Mouse (Mus musculus) brown adipose tissue, adult 24 weeks (tissue): ENCODE data around the gene Rab6b. TPM values are rescaled to one million over a fixed set of nuclear protein-coding genes. Genes with fewer than 3 reads are reported as not detected.
"Not testable (repeated sequence)": the region's sequence is repeated elsewhere in the genome, so short reads cannot be mapped to it uniquely, and the experiment has no call there.

Experiments used
- H3K27ac ChIP-seq: fragments of 200-500 bp; replicated peaks from 2 replicates; pipeline ENCODE4 v1.5.1; 2012; ENCODE audit warnings: low read depth, mild to moderate bottlenecking, low read length
- H3K4me1 ChIP-seq: fragments of 200-500 bp; 2 replicates; pipeline ENCODE4 v1.6.1; 2012; ENCODE audit warnings: low read length, mixed read lengths; ENCODE audit not compliant: control insufficient read depth, insufficient read depth, insufficient read length
- H3K4me3 ChIP-seq: fragments of 200-500 bp; 2 replicates; pipeline ENCODE4 v1.5.1; 2012; ENCODE audit warnings: low read depth, mild to moderate bottlenecking, low read length, moderate library complexity; ENCODE audit not compliant: insufficient read depth
- polyA plus RNA-seq: library from polyadenylated mRNA; stranded (reverse); fragments of >200 nt; gene quantifications from 2 replicates; pipeline ENCODE4 v1.2.4, GENCODE M21; 2012; ENCODE audit not compliant: missing spikeins, insufficient read depth, insufficient read length

The Rab6b gene
- polyA plus RNA-seq, 1 experiment = 33.8 TPM

DNA sequence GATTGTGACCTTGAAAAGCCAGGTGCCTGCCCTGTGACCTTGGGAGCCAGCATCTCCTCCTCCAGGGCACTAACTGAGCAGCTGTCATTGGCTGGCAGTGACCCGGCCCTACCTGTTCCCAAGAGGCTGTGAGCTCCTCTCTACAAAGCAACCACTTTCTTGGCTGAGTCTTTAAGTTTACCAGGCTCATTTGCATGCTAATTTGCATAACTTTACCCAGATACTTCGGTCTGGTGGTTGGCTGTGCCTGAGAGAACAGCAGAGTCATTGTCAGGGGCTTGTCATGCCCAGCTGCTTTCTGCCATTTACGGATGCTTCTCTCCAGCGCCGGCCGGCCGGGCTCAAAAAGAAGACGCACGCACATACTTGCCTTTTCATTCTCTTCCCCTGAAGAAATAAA lies 35.1 kb downstream of the Rab6b start:
- Histone ChIP-seq H3K27ac (no peak overlapping the region), H3K4me3 (no peak overlapping the region), H3K4me1 (no peaks in the 10 kb centered on the region)

DNA sequence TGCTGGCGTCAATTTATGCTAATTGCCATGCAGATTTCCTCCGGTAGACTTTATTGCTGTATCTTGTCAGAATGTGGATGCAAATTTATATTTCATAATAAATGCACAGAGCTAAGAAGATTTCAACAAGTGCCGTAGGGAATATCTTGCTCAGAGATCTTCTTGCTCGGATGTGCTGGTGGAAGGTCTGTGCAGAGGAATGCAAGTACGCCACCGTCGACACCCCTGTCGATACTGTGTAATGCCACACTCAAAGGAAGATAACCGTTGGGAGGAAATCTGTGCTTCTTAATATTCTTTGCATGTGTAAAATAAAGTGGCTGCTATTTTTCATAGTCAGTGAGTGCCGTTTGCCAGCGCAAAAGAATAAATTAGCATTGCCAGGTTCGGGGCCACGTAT lies 35.5 kb downstream of the Rab6b start:
- Histone ChIP-seq H3K27ac (no peak overlapping the region), H3K4me3 (no peak overlapping the region), H3K4me1 (no peaks in the 10 kb centered on the region)

DNA sequence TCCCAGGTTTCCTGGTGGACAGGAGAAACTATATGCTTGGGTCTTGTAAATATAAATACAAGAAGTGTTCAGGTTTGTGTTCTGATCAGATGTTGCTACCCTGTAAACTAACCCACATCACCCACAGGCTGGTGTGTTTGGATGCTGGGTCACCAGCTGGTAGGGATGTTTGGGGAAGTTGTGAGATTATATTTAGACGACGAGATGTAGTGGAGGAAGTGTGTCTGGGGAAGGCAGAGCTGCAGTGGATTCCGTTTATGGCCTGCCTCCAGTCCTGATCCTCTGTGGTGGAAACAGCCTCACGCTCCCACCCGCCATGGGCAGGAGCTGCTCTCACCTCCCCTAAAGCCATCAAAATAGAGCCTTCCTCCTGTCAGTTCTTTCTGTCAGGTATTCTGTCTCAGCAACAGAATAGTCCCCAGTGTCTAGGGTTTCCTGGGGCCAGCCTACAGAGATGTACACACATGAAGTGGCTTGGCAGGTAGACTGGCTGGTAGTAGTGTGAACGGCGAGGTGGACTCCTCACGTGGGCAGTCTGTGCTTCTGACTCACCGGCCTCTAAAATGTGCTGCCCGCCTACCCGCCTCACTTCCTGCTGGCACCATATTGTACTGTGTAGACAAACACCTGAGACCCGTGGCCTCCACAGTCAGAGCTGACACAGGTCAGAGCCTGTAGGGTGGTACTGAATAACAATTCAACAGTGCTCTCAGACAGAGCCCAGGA lies 37.6 kb downstream of the Rab6b start:
- Histone ChIP-seq H3K27ac (no peak overlapping the region), H3K4me3 (no peak overlapping the region), H3K4me1 (no peaks in the 10 kb centered on the region)

DNA sequence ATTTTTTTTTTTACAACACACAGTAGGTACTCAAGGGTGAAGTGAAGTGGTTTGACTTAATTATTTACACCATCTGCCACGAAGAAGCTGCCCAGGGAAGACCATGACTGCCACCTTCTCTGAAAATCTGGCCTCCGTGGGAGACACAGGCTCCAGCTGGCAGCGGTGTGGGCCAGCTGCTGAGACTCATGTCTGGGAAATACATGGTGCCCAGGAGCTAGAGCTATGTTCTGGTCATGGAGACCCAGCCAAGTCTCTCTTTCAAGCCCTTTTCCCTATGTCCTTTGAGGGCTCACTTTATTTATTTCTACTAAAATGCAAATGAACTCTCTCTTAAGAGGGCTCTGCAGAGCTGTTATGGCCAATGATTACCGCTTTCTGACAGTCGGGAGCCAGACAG lies 41.7 kb downstream of the Rab6b start:
- Histone ChIP-seq H3K4me3 (no peak overlapping the region), H3K4me1 (no peaks in the 10 kb centered on the region), H3K27ac (no peak overlapping the region)

DNA sequence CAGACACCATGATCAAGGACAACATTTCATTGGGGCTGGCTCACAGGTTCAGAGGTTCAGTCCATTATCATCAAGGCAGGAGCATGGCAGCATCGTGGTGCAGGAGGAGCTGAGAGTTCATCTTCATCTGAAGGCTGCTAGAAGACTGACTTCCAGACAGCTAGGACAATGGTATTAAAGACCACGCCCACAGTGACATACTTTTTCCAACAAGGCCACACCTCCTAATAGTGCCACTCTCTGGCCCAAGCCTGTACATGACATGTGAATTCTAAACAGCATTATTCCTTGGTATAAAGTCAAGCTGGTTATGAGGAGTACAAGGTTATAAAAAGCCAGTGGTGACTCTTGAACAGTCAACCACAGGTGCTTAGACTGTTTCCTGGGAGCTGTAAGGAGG lies 43.0 kb downstream of the Rab6b start:
- H3K27ac ChIP-seq = no peak overlapping the region
- no peak overlapping the region for H3K4me3 ChIP-seq
- no peaks in the 10 kb centered on the region for H3K4me1 ChIP-seq

DNA sequence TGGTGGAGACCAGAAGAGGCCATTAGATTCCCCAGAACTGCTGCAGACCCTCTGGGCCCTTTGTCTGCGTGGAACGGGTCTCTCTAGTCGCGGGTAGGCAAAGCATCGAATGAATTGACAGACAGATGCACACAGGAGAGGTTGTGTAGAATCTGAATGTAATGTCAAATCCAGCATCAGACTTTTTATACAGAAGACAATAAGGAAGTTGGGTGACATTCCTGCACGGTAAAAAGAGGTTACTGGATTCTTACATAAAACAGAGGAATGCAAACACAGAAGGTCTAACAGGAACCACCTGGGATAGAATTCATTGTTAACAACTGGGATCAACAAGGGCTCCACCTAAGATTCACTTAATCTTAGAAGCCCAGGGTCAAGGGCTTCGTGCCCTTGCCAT lies 43.6 kb downstream of the Rab6b start:
- H3K4me1 ChIP-seq, H3K4me3 ChIP-seq: not testable (repeated sequence)

DNA sequence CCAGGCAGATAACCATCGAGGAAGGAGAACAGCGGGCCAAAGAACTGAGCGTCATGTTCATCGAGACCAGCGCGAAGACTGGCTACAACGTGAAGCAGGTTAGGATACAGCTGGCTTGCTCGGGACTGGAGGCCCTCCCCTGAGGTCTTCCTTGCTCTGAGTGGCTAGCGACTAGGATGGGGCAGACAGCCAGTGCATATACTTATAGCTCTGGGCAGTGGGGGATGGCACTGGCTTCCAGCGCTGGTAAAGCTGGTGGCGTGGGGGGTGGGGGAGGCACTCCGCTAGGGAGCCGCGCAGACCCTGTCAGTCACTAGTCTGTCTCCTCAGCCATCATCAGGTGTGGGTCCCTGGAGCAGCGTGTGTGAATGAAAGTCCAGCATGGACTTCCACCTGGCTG lies 52.2 kb downstream of the Rab6b start:
- Histone ChIP-seq H3K4me1 (no peaks in the 10 kb centered on the region), H3K4me3 (no peak overlapping the region), H3K27ac (no peak overlapping the region)

More for the DNA sequence above, 43.6 kb downstream of the Rab6b start:
- not testable (repeated sequence) for H3K27ac ChIP-seq

DNA sequence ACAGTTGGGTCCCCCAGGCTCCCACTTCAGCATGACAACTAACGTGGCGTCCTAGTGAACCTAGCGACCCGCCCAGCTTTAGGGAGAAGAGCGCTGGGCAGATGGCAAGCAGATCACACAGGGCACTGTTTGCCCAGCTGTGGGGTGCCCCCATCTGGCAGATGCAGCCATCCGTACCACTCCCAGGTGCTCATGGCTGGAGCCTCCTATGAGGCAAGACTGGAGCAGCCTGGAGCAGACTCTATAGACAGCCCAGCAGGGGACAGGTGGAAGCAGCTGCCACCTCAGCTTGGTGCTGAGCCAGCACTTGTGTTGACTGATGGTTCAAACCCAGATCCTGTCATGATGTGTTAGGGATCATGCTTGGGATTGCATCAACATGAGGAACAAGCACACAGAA lies 56.5 kb downstream of the Rab6b start:
- H3K27ac ChIP-seq = no peak overlapping the region
- no peak overlapping the region for H3K4me3 ChIP-seq

DNA sequence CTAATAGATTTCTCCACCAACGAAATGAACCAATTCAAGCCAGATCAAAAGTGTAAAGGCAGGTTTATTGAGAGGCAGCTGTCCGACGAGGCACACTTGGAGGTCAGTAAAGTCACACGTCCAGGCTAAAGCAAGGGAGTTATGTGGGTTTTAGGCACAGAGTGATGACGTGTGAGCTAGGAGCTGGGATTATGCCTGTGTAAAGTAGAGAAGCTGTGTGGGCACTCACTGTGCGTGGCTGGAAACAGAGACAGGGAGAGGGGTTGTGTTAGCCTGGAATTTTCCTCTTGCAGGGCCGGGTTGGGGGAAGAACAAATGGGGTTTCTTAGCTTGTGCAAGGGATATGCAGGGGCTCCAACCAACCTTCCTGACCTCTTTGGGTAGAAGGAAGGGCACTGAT lies 57.2 kb downstream of the Rab6b start:
- H3K4me3 ChIP-seq = no peak overlapping the region
- no peaks in the 10 kb centered on the region for H3K4me1 ChIP-seq
- no peak overlapping the region for H3K27ac ChIP-seq

More for the DNA sequence above, 56.5 kb downstream of the Rab6b start:
- H3K4me1 ChIP-seq = no peaks in the 10 kb centered on the region

DNA sequence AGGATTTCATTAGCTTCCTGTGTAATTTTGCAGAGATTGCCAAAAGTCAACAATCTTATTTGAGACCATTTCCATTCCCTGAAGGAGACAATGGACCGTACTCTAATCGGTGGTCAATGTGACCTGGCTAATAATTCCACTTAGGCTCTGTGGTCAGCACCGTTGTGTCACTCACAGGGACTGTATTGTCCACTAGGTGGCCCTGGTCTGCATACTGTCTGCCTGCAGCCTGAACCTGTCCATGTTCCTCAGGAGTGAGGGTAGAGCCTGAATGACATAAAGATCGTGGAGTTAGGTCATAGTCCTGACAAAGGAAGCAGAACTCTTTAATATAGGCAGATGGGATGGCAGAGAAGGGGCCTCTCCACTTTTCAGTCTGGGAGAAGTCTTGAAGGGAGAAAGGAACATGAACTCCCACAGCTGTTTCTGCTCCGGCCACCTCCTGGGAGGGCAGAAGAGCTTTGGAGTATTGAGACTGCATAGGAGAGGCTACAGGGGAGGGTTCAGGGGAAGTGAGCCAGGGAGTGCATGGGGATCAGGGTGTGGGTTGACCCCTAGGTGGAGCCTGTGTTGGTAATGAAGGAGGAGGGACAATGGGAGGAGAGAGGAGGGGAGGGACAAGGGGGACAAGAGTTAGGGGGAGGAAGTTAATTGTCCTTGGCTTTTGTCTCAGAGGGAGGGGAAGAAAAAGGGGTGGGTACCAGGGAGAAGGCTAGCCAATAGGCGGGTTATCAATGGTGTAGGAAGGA lies 63.4 kb downstream of the Rab6b start:
- no peak overlapping the region for H3K27ac ChIP-seq
- no peaks in the 10 kb centered on the region for H3K4me1 ChIP-seq
- no peak overlapping the region for H3K4me3 ChIP-seq

DNA sequence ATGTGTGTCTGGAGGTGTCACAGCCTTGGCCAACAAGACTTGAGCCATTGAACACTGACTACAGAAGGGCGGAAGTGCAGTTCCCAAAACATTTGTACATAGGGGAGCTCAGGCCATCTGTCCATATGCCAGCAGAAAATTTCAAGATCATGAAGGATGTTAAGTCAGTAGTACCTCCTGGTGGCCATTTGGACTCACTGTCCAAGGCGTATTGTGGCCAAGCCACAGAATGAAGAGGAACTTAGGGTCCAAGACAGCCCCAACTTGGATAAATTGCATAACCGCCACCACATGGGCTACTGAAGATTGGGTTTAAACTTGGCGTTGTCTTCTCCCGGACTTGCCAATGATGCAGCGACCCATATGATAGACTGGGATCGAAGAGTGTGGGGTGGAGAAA lies 64.1 kb downstream of the Rab6b start:
- Histone ChIP-seq H3K27ac (no peak overlapping the region), H3K4me3 (no peak overlapping the region), H3K4me1 (no peaks in the 10 kb centered on the region)

DNA sequence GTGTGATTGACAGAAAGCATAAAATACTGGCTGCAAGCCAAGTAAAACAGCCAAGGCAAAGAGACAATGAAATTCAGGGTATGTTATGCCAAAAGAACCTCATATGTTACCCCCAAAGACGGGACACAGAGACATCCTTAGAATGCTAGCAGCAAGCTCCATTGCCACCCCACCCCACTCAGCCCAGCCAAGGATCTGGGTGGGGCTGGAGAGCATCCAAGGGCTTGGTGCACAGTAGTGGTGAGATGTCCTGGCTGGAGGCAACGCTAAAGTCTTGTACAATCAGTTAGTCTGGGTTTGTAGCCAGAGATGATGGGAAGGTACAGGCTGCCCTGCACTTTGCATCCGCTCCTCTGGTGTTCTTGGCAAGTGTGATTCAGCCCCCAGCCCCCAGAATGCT lies 68.7 kb downstream of the Rab6b start:
- Histone ChIP-seq H3K4me1 (no peaks in the 10 kb centered on the region), H3K4me3 (no peak overlapping the region), H3K27ac (no peak overlapping the region)

DNA sequence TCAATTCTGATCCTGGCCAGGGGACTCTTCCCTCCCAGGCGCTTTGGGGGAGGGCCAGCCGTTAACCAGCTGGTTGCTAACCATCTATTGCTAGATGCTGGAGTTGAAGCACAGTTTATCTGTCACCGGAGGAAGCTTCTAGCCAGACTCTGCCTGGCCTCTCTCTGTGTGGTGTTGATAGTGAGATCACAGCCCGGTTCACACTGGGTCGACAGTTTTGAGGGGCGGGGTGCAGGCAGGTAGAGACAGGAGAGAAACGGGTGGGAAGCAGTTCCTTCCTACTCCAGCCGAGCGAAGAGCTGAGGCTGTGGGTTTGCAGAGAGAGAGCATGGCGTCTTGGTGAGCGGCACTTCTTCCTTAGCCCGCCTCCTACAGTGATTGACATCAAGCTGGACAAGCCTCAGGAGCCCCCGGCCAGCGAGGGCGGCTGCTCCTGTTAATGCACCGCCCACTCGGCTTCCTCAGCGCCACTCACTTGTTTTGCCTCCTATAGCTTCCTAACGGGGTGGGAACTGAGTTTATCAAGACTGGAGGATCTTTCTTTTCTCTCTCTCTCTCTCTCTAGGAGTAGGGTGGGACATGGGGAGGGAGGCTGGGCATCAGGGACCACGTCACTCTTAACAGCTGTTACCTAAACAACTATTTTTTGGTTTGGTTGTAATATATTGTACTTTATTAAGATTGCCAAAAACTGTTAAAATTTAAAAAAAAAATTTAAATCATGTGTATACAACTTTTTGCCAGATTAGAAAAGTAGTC lies 69.4 kb downstream of the Rab6b start:
- Histone ChIP-seq H3K27ac (no peak overlapping the region), H3K4me1 (no peaks in the 10 kb centered on the region), H3K4me3 (peak overlapping the region; percentile 60)

DNA sequence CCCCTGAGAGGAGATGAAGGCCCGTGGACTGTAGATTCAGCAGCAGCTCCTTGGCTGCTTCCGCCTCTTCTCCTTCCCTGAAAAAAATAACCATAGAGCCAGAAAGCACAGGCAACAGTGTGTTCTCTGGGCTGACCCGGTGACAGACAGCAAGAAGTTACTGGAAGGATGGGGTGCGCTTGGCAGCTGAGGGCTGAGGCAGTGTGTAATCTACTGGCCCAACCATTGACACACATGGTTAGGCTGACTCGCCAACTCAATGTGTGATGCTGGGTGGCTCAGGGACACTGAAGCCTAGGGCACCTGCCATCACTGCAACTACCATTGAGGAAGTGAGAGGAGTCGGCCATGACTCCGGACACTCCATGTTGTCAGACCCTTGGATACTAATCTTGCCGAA lies 70.3 kb downstream of the Rab6b start:
- H3K4me1 ChIP-seq = peaks cover 2% of the 10 kb centered on the region; the same call in 1 of the 2 replicates
- H3K4me3 ChIP-seq = no peak overlapping the region
- no peak overlapping the region for H3K27ac ChIP-seq

DNA sequence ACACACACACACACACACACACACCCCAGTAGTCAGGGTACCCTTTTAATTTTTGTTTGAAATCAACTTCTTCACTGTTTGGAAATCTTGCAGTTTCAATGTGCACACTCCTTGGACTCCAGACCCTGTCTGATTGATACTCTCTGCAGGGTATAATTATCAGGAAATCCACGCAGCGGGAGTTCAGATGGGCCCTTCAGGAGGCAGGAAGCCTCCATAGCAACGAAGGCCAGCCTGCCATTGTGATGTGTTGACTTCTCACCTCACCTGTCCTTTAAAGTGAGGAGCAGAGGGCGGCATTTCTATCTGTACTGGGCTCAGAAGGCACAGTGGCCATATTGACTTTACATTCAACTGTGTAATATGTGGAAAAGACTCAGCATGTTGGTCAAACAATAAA lies 73.3 kb downstream of the Rab6b start:
- no peak overlapping the region for H3K4me3 ChIP-seq
- H3K4me1 ChIP-seq = peaks cover 2% of the 10 kb centered on the region; the same call in 1 of the 2 replicates
- no peak overlapping the region for H3K27ac ChIP-seq
